Comparison of ENCODE assay signal across 8 mouse cellular contexts in genomic region chr4:129336291-129336690, GRCm38 (mm10). TPM values are rescaled to one million over a fixed set of nuclear protein-coding genes. Genes with fewer than 3 reads are reported as not detected.
DNase-seq lines count a peak whose midpoint lies in the region; ATAC-seq and TF ChIP-seq lines count a peak whose summit lies in the region.

No protein-coding gene starts in this region.

- peak overlapping the region; percentile 88 for H3K9ac ChIP-seq in midbrain, embryonic 11.5 days (ENCODE audit: low read length)

- peaks cover 12% of the 10 kb centered on the region; the same call in 1 of the 2 replicates for H3K4me1 ChIP-seq in kidney, adult 2 months (ENCODE audit: control insufficient read depth, insufficient read depth, low read length)
- H3K4me1 ChIP-seq in hindbrain, embryonic 10.5 days (replicated peaks): peaks cover 42% of the 10 kb centered on the region
- H3K4me1 ChIP-seq in midbrain, embryonic 11.5 days (ENCODE audit: control insufficient read depth, insufficient read depth, low read length): peaks cover 27% of the 10 kb centered on the region

- no peak for DNase-seq in kidney, adult 2 months
- no peak for DNase-seq in kidney, postnatal 25 days
- peak; percentile 13 for DNase-seq in MEL-GATA-1-ER (ENCODE audit: extremely low read depth, low read depth)
- no peak for DNase-seq in hindbrain, embryonic 10.5 days (ENCODE audit: low spot score)
- peak; percentile 89 for DNase-seq in midbrain, embryonic 11.5 days (ENCODE audit: low spot score, missing footprints)
- no peak for DNase-seq in spleen, postnatal 36 days (ENCODE audit: low spot score in 2 of 2)
- no peak for DNase-seq in left cerebral cortex, postnatal 4 days

- no peaks in the 10 kb centered on the region for H3K9me3 ChIP-seq in hindbrain, embryonic 10.5 days
- no peaks in the 10 kb centered on the region for H3K9me3 ChIP-seq in midbrain, embryonic 11.5 days (ENCODE audit: control insufficient read depth, low read length)

- peak overlapping the region; percentile 99; the same call in 1 of the 2 replicates for H3K27ac ChIP-seq in kidney, adult 2 months (ENCODE audit: insufficient read depth, low read depth, low read length)
- H3K27ac ChIP-seq in hindbrain, embryonic 10.5 days: peak overlapping the region; percentile 99
- H3K27ac ChIP-seq in midbrain, embryonic 11.5 days (ENCODE audit: low read depth, low read length): peak overlapping the region; percentile 99

- peak overlapping the region; percentile 72 for H3K4me3 ChIP-seq in kidney, adult 2 months (ENCODE audit: insufficient read depth, low read depth, low read length)
- H3K4me3 ChIP-seq in hindbrain, embryonic 10.5 days: peak overlapping the region; percentile 94
- H3K4me3 ChIP-seq in midbrain, embryonic 11.5 days (ENCODE audit: low read depth, low read length): peak overlapping the region; percentile 97

- intact Hi-C loops in left cerebral cortex, postnatal 4 days (cut with DNase I): no loop called here

- peak overlapping the region; percentile 87 for H3K4me2 ChIP-seq in midbrain, embryonic 11.5 days

- no peaks in the 10 kb centered on the region for H3K27me3 ChIP-seq in kidney, adult 2 months (replicated peaks; ENCODE audit: control insufficient read depth, insufficient read depth, low read length)
- no peaks in the 10 kb centered on the region for H3K27me3 ChIP-seq in hindbrain, embryonic 10.5 days (ENCODE audit: insufficient read depth, poor library complexity, severe bottlenecking)
- H3K27me3 ChIP-seq in midbrain, embryonic 11.5 days (ENCODE audit: control insufficient read depth, insufficient read depth, low read length): no peaks in the 10 kb centered on the region

- TF ChIP-seq POLR2A in kidney, adult 2 months (IDR thresholded peaks at IDR 0.05; ENCODE audit: low read depth, low read length): no peak

- no peak for ATAC-seq in midbrain, embryonic 11.5 days (ENCODE audit: low FRiP score)
- ATAC-seq in monocyte, adult 5-6 weeks (replicated peaks; ENCODE audit: insufficient number of reproducible peaks, low FRiP score, low TSS enrichment, poor library complexity, severe bottlenecking): no peak

- 30% methylated on average over 14 of the region's 14 CpGs for WGBS in kidney, adult 2 months
- WGBS in hindbrain, embryonic 10.5 days: 57% methylated on average over 14 of the region's 14 CpGs
- 55% methylated on average over 14 of the region's 14 CpGs for WGBS in midbrain, embryonic 11.5 days

- TF ChIP-seq CTCF in kidney, adult 2 months (conservative IDR thresholded peaks at IDR 0.05; ENCODE audit: insufficient read depth, insufficient read length, low read depth, low read length): no peak

- H3K36me3 ChIP-seq in kidney, adult 2 months (ENCODE audit: control insufficient read depth, insufficient read depth, low read length): no peaks in the 10 kb centered on the region; the same call in 1 of the 2 replicates
- peaks cover 41% of the 10 kb centered on the region for H3K36me3 ChIP-seq in hindbrain, embryonic 10.5 days
- H3K36me3 ChIP-seq in midbrain, embryonic 11.5 days (ENCODE audit: control insufficient read depth, insufficient read depth, low read length): no peaks in the 10 kb centered on the region; the same call in 1 of the 2 replicates

RNA-seq across cellular contexts. Expression of gene Zbtb8os, which starts 0.8 kb away (rescaled TPM):
- polyA plus RNA-seq in kidney, adult 2 months (2012; rRNA removed): 21.6 and 32.1 TPM in 2 replicates
- 45.4 and 54.7 TPM in 2 replicates for polyA plus RNA-seq in hindbrain, embryonic 10.5 days (2016; fragmentation: Nextera tagmentation; extraction: Ambion mirVana)
- polyA plus RNA-seq in midbrain, embryonic 11.5 days (2014; fragmentation: Nextera tagmentation; extraction: Ambion mirVana): 42.7 and 45.0 TPM in 2 replicates
- 58.5 to 68.8 TPM (median 66.8 TPM) in 3 replicates for total RNA-seq in monocyte, adult 5-6 weeks (2017)
- 10 to 100 TPM; 18.0 to 18.5 TPM for total RNA-seq in left cerebral cortex, postnatal 4 days (2021)

RNA-seq across cellular contexts. Expression of gene Rbbp4, which starts 1.1 kb away (rescaled TPM):
- polyA plus RNA-seq in kidney, adult 2 months (2012; rRNA removed): 30.8 and 36.7 TPM in 2 replicates
- polyA plus RNA-seq in hindbrain, embryonic 10.5 days (2016; fragmentation: Nextera tagmentation; extraction: Ambion mirVana): 470 and 520 TPM in 2 replicates
- polyA plus RNA-seq in midbrain, embryonic 11.5 days (2014; fragmentation: Nextera tagmentation; extraction: Ambion mirVana): 561 and 604 TPM in 2 replicates
- total RNA-seq in monocyte, adult 5-6 weeks (2017): 82.3 to 106 TPM (median 84.6 TPM) in 3 replicates
- total RNA-seq in left cerebral cortex, postnatal 4 days (2021): 100 to 1,000 TPM; 156 to 186 TPM

RNA-seq across cellular contexts. Expression of gene Zbtb8a, which starts 41.6 kb away (rescaled TPM):
- polyA plus RNA-seq in kidney, adult 2 months (2012; rRNA removed): 4.9 and 5.4 TPM in 2 replicates
- polyA plus RNA-seq in hindbrain, embryonic 10.5 days (2016; fragmentation: Nextera tagmentation; extraction: Ambion mirVana): 7.7 and 11.8 TPM in 2 replicates
- 6.7 and 8.3 TPM in 2 replicates for polyA plus RNA-seq in midbrain, embryonic 11.5 days (2014; fragmentation: Nextera tagmentation; extraction: Ambion mirVana)
- total RNA-seq in monocyte, adult 5-6 weeks (2017): 1.7 to 7.3 TPM (median 4.5 TPM) in 3 replicates
- 10 to 100 TPM in 1 of 2 experiments, 1 to 10 TPM in 1; 9.8 to 11.3 TPM for total RNA-seq in left cerebral cortex, postnatal 4 days (2021)

RNA-seq across cellular contexts. Expression of gene Sync, which starts 48.9 kb away (rescaled TPM):
- polyA plus RNA-seq in kidney, adult 2 months (2012; rRNA removed): 0.46 and 0.69 TPM in 2 replicates
- 0.37 and 0.63 TPM in 2 replicates for polyA plus RNA-seq in hindbrain, embryonic 10.5 days (2016; fragmentation: Nextera tagmentation; extraction: Ambion mirVana)
- polyA plus RNA-seq in midbrain, embryonic 11.5 days (2014; fragmentation: Nextera tagmentation; extraction: Ambion mirVana): 0.51 and 0.53 TPM in 2 replicates
- 0.75 TPM in 1 of 3 replicates, not detected in the others for total RNA-seq in monocyte, adult 5-6 weeks (2017)
- 1 to 10 TPM in 1 of 2 experiments, under 1 TPM in 1; 0.58 to 1.6 TPM for total RNA-seq in left cerebral cortex, postnatal 4 days (2021)

Comparison
In these comparisons a context has a peak if more than half of its experiments do, and no peak if none do; other contexts are left out.
1. DNase-seq: peak in MEL-GATA-1-ER (single experiment) and midbrain, embryonic 11.5 days (single experiment); none in kidney, adult 2 months (single experiment), kidney, postnatal 25 days (0 of 2), hindbrain, embryonic 10.5 days (single experiment), spleen, postnatal 36 days (0 of 2) and left cerebral cortex, postnatal 4 days (single experiment).
2. RNA of gene Rbbp4, which starts 1.1 kb away (polyA plus RNA-seq): 561 to 604 TPM in midbrain, embryonic 11.5 days and 470 to 520 TPM in hindbrain, embryonic 10.5 days; 30.8 to 36.7 TPM in kidney, adult 2 months; every median in the first group is over 10 times any median in the second.
3. Peak in every context shown above with its lines, with median percentiles within 50 percentile points of each other: H3K27ac ChIP-seq and H3K4me3 ChIP-seq.